Mouse (Mus musculus) common myeloid progenitor, adult 5-6 weeks (primary cell): ENCODE measurements around the gene Mrpl14. TPM values are rescaled to one million over a fixed set of nuclear protein-coding genes. Genes with fewer than 3 reads are reported as not detected.
A peak's percentile ranks its signal among the peaks of the same experiment; 100 is the strongest.

Experiments used
- ATAC-seq: replicated peaks from 2 replicates; pipeline ENCODE4 v1.8.0; 2016; ENCODE audit warnings: low read depth, mild to moderate bottlenecking, moderate TSS enrichment, inconsistent platforms; ENCODE audit not compliant: poor library complexity, severe bottlenecking
- total RNA-seq: library from RNA; stranded (forward); fragments of 200-1000, 187-1606 nt; gene quantifications from 2 replicates; pipeline ENCODE4 v1.2.3, GENCODE M21; 2017

Mrpl14 gene
- total RNA-seq, 1 experiment from 2014 or later: 14.4 TPM

- ATAC-seq: peak; percentile 36; the same call in 1 of the 2 replicates
Measured at GRCm38 (mm10) chr17:45742371-45743147, 56.4 kb downstream of the Mrpl14 start.

GRCm38 (mm10) chr17:45745629-45746028, 59.5 kb downstream of the Mrpl14 start:
- ATAC-seq: no peak

GRCm38 (mm10) chr17:45746755-45747154, 60.6 kb downstream of the Mrpl14 start:
- ATAC-seq: peak; percentile 51

- ATAC-seq: peak; percentile 48
Measured at GRCm38 (mm10) chr17:45747293-45747692, 61.2 kb downstream of the Mrpl14 start.

Other genes with a start within 250 kb of the Mrpl14 start
- 1.6 TPM in 1 of 2 replicates, not detected in the other for gene Spats1, start 210.9 kb upstream of the Mrpl14 start, total RNA-seq
- gene Aars2, start 179.5 kb upstream of the Mrpl14 start, total RNA-seq: 11.1 and 11.4 TPM in 2 replicates
- gene Tcte1, start 162.9 kb upstream of the Mrpl14 start, total RNA-seq: not detected in 2 replicates
- 0.53 TPM in 1 of 2 replicates, not detected in the other for gene Tmem151b, start 136.6 kb upstream of the Mrpl14 start, total RNA-seq
- 10.1 and 11.0 TPM in 2 replicates for gene Nfkbie, start 130.6 kb upstream of the Mrpl14 start, total RNA-seq
- 49.6 and 93.8 TPM in 2 replicates for gene Slc35b2, start 122.4 kb upstream of the Mrpl14 start, total RNA-seq
- gene Hsp90ab1, start 113.1 kb upstream of the Mrpl14 start, total RNA-seq: 2,806 and 3,169 TPM in 2 replicates
- gene Slc29a1, start 86.7 kb upstream of the Mrpl14 start, total RNA-seq: 80.6 and 109 TPM in 2 replicates
- not detected in 2 replicates for gene Mymx, start 84.2 kb upstream of the Mrpl14 start, total RNA-seq
- gene Capn11, start 27.0 kb upstream of the Mrpl14 start, total RNA-seq: 0.27 and 0.34 TPM in 2 replicates
- 5.2 and 7.0 TPM in 2 replicates for gene Tmem63b, start 583 bp downstream of the Mrpl14 start, total RNA-seq
- gene 1600014C23Rik, start 47.5 kb downstream of the Mrpl14 start, total RNA-seq: not detected in 2 replicates